ENCODE assay signal across 25 mouse cellular contexts in the genomic region with DNA sequence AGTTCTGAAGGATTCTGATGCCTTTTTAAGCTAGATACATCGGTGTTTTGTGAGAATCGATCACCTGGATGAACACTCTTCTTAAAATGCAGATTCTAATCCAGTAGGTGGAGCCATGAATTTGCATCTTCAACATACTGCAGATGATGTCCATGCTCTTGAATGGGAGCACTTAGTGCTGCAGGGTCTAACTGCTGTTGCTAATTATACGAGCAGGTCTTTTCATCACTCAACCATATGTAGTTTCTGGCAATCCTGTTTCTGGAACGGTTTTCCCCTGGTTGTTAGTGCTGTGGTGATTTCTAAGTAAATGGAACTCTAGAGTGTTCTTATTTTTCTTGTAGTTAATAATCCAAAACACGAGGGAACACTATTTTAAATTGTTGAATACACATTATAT.
A peak's percentile ranks its signal among the peaks of the same experiment; 100 is the strongest.
DNase-seq lines count a peak whose midpoint lies in the region; ATAC-seq and TF ChIP-seq lines count a peak whose summit lies in the region.
"Had no signal": no experiment of that assay in that cellular context is flagged by ENCODE, and none has a peak within 500 bp of the region (broad histone marks: within the 10 kb centered on the region; RNA-seq: fewer than 3 reads in every experiment).

No protein-coding gene starts in this region.

- H3K9me3 ChIP-seq in hindbrain, embryonic 14.5 days (ENCODE audit: control insufficient read depth, low read length): no peaks in the 10 kb centered on the region
- no peaks in the 10 kb centered on the region for H3K9me3 ChIP-seq in hindbrain, embryonic 10.5 days
- no peaks in the 10 kb centered on the region for H3K9me3 ChIP-seq in midbrain, embryonic 14.5 days (ENCODE audit: control insufficient read depth, low read length)
- no peaks in the 10 kb centered on the region for H3K9me3 ChIP-seq in midbrain, embryonic 10.5 days (replicated peaks)
- H3K9me3 ChIP-seq in forebrain, postnatal 0 days (ENCODE audit: low read length): no peaks in the 10 kb centered on the region
- H3K9me3 ChIP-seq: G1E; hindbrain, embryonic 13.5 days; intestine, embryonic 15.5 days; limb, embryonic 12.5 days; liver, embryonic 15.5 days; neural tube, embryonic 15.5 days had no signal

- intact Hi-C loops in left cerebral cortex, postnatal 4 days (cut with DNase I): no loop called here

- H3K4me2 ChIP-seq in hindbrain, embryonic 14.5 days (replicated peaks): no peak overlapping the region
- no peak overlapping the region for H3K4me2 ChIP-seq in midbrain, embryonic 14.5 days (ENCODE audit: low read length)
- H3K4me2 ChIP-seq in forebrain, postnatal 0 days (ENCODE audit: low read depth): no peak overlapping the region
- H3K4me2 ChIP-seq: hindbrain, embryonic 13.5 days; intestine, embryonic 15.5 days; limb, embryonic 12.5 days; liver, embryonic 15.5 days; lung, embryonic 14.5 days; neural tube, embryonic 15.5 days had no signal

- peak; percentile 18 for DNase-seq in cerebellum, postnatal 10 days
- no peak for DNase-seq in cerebellum, adult 8-10 months
- DNase-seq in hindbrain, embryonic 14.5 days (ENCODE audit: low spot score): peak; percentile 28
- DNase-seq in hindbrain, embryonic 10.5 days (ENCODE audit: low spot score): no peak
- DNase-seq in midbrain, embryonic 14.5 days: peak; percentile 14
- no peak for DNase-seq in midbrain, embryonic 10.5 days (ENCODE audit: low spot score)
- DNase-seq in forebrain, postnatal 0 days: peak; percentile 35
- DNase-seq in left cerebral cortex, postnatal 4 days: no peak
- DNase-seq: adrenal gland, postnatal 10 days; cerebellum, adult 11-12 months; gastrocnemius, postnatal 10 days; heart, postnatal 14 days; kidney, adult 9 months; kidney, postnatal 10 days; lung, embryonic 14.5 days; lung, postnatal 14 days; right cerebral cortex, adult 18-20 months; spleen, adult 18-20 months; thymus, postnatal 25 days had no signal

- TF ChIP-seq CTCF in forebrain, postnatal 0 days (IDR thresholded peaks at IDR 0.05; ENCODE audit: low read depth): 0 out of 2 replicates have a peak, but pooled peaks have one; percentile 7

- H3K4me3 ChIP-seq in hindbrain, embryonic 14.5 days (replicated peaks; ENCODE audit: low read length): no peak overlapping the region
- H3K4me3 ChIP-seq in hindbrain, embryonic 10.5 days: no peak overlapping the region
- no peak overlapping the region for H3K4me3 ChIP-seq in midbrain, embryonic 14.5 days (replicated peaks; ENCODE audit: low read depth, low read length)
- no peak overlapping the region for H3K4me3 ChIP-seq in midbrain, embryonic 10.5 days
- no peak overlapping the region for H3K4me3 ChIP-seq in forebrain, postnatal 0 days (ENCODE audit: low read depth, low read length)
- H3K4me3 ChIP-seq: hindbrain, embryonic 13.5 days; intestine, embryonic 15.5 days; limb, embryonic 12.5 days; liver, embryonic 15.5 days; neural tube, embryonic 15.5 days had no signal

- no peak overlapping the region for H3K27ac ChIP-seq in hindbrain, embryonic 14.5 days
- H3K27ac ChIP-seq in hindbrain, embryonic 10.5 days: no peak overlapping the region
- no peak overlapping the region for H3K27ac ChIP-seq in midbrain, embryonic 14.5 days (replicated peaks; ENCODE audit: low read depth, low read length)
- no peak overlapping the region for H3K27ac ChIP-seq in midbrain, embryonic 10.5 days (replicated peaks)
- no peak overlapping the region for H3K27ac ChIP-seq in forebrain, postnatal 0 days (ENCODE audit: low read depth, low read length)
- H3K27ac ChIP-seq: hindbrain, embryonic 13.5 days; intestine, embryonic 15.5 days; limb, embryonic 12.5 days; liver, embryonic 15.5 days; neural tube, embryonic 15.5 days had no signal

- H3K36me3 ChIP-seq in hindbrain, embryonic 14.5 days (replicated peaks; ENCODE audit: control insufficient read depth, insufficient read depth): no peaks in the 10 kb centered on the region
- H3K36me3 ChIP-seq in hindbrain, embryonic 10.5 days: no peaks in the 10 kb centered on the region
- no peaks in the 10 kb centered on the region for H3K36me3 ChIP-seq in midbrain, embryonic 14.5 days (ENCODE audit: control insufficient read depth, insufficient read depth, low read length)
- no peaks in the 10 kb centered on the region for H3K36me3 ChIP-seq in midbrain, embryonic 10.5 days
- no peaks in the 10 kb centered on the region for H3K36me3 ChIP-seq in forebrain, postnatal 0 days (ENCODE audit: insufficient read depth)
- H3K36me3 ChIP-seq: G1E; hindbrain, embryonic 13.5 days; intestine, embryonic 15.5 days; limb, embryonic 12.5 days; liver, embryonic 15.5 days; neural tube, embryonic 15.5 days had no signal

- no peak overlapping the region for H3K9ac ChIP-seq in hindbrain, embryonic 14.5 days
- no peak overlapping the region for H3K9ac ChIP-seq in midbrain, embryonic 14.5 days (replicated peaks; ENCODE audit: low read length)
- no peak overlapping the region for H3K9ac ChIP-seq in forebrain, postnatal 0 days
- H3K9ac ChIP-seq: hindbrain, embryonic 13.5 days; intestine, embryonic 15.5 days; limb, embryonic 12.5 days; liver, embryonic 15.5 days; lung, embryonic 14.5 days; neural tube, embryonic 15.5 days had no signal

- no peak for ATAC-seq in hindbrain, embryonic 14.5 days (ENCODE audit: low FRiP score)
- ATAC-seq in midbrain, embryonic 14.5 days (ENCODE audit: low FRiP score, low TSS enrichment): no peak
- no peak for ATAC-seq in forebrain, postnatal 0 days
- ATAC-seq: intestine, embryonic 15.5 days had no signal

- H3K27me3 ChIP-seq in hindbrain, embryonic 14.5 days (ENCODE audit: control insufficient read depth, insufficient read depth, low read length): no peaks in the 10 kb centered on the region
- H3K27me3 ChIP-seq in hindbrain, embryonic 10.5 days (ENCODE audit: insufficient read depth, poor library complexity, severe bottlenecking): no peaks in the 10 kb centered on the region
- no peaks in the 10 kb centered on the region for H3K27me3 ChIP-seq in midbrain, embryonic 14.5 days (ENCODE audit: control insufficient read depth, insufficient read depth, low read length)
- no peaks in the 10 kb centered on the region for H3K27me3 ChIP-seq in midbrain, embryonic 10.5 days (ENCODE audit: low read depth, poor library complexity, severe bottlenecking)
- no peaks in the 10 kb centered on the region for H3K27me3 ChIP-seq in forebrain, postnatal 0 days (ENCODE audit: insufficient read depth, low read length)
- H3K27me3 ChIP-seq: hindbrain, embryonic 13.5 days; intestine, embryonic 15.5 days; limb, embryonic 12.5 days; liver, embryonic 15.5 days; neural tube, embryonic 15.5 days had no signal

- no peaks in the 10 kb centered on the region for H3K4me1 ChIP-seq in hindbrain, embryonic 14.5 days (replicated peaks; ENCODE audit: control insufficient read depth, insufficient read depth, low read length)
- no peaks in the 10 kb centered on the region for H3K4me1 ChIP-seq in hindbrain, embryonic 10.5 days (replicated peaks)
- no peaks in the 10 kb centered on the region for H3K4me1 ChIP-seq in midbrain, embryonic 14.5 days (ENCODE audit: control insufficient read depth, insufficient read depth, low read length)
- H3K4me1 ChIP-seq in midbrain, embryonic 10.5 days: no peaks in the 10 kb centered on the region
- no peaks in the 10 kb centered on the region for H3K4me1 ChIP-seq in forebrain, postnatal 0 days (ENCODE audit: insufficient read depth)
- H3K4me1 ChIP-seq: hindbrain, embryonic 13.5 days; intestine, embryonic 15.5 days; limb, embryonic 12.5 days; liver, embryonic 15.5 days; neural tube, embryonic 15.5 days had no signal

- 65% methylated on average over 5 of the region's 5 CpGs for WGBS in hindbrain, embryonic 14.5 days
- 76% methylated on average over 5 of the region's 5 CpGs for WGBS in hindbrain, embryonic 10.5 days
- WGBS in midbrain, embryonic 14.5 days: 81% methylated on average over 5 of the region's 5 CpGs
- WGBS in midbrain, embryonic 10.5 days: 84% methylated on average over 5 of the region's 5 CpGs
- WGBS in forebrain, postnatal 0 days: 42% methylated on average over 5 of the region's 5 CpGs

Comparison
In these comparisons a context has a peak if more than half of its experiments do, and no peak if none do; other contexts are left out.
1. DNase-seq: peak in cerebellum, postnatal 10 days (2 of 2), hindbrain, embryonic 14.5 days (single experiment), midbrain, embryonic 14.5 days (single experiment) and forebrain, postnatal 0 days (single experiment); none in cerebellum, adult 8-10 months (single experiment), hindbrain, embryonic 10.5 days (single experiment), midbrain, embryonic 10.5 days (single experiment) and left cerebral cortex, postnatal 4 days (single experiment).